Mouse (Mus musculus) gastrocnemius, postnatal 36 days (tissue): ENCODE measurements around the gene 1700001P01Rik. TPM values are rescaled to one million over a fixed set of nuclear protein-coding genes. Genes with fewer than 3 reads are reported as not detected.
"Not testable (repeated sequence)": the region's sequence is repeated elsewhere in the genome, so short reads cannot be mapped to it uniquely, and the experiment has no call there.

ENCODE experiments used
- DNase-seq, 2 experiments: peaks; one replicate each; pipeline ENCODE4 v3.0.0; 2022
- intact Hi-C: fragments of 180-260 bp; cut with DNase I; formaldehyde crosslinking; loops from one replicate; pipeline ENCODE4 v1.15.1; 2025
- total RNA-seq, 2 experiments: library from RNA; stranded (reverse); gene quantifications; 2 replicates each; pipeline ENCODE4 v1.2.3; 2021

1700001P01Rik gene
- total RNA-seq, 2 experiments from 2014 or later: not detected

- intact Hi-C loops: loop anchor here (2.0 to 5.0 kb wide), 3 partner anchors 40 to 191 kb away; no protein-coding TSS in a partner anchor
These were observed 21.8 kb upstream of the 1700001P01Rik start for GRCm38 (mm10) chr11:97797369-97798082.

GRCm38 (mm10) chr11:97796910-97797309 is 21.2 kb upstream of the 1700001P01Rik start:
- peak in 1 of 2 experiments; percentile 59 for DNase-seq
- intact Hi-C loops: loop anchor here (2.0 to 5.0 kb wide), 2 partner anchors 40 to 192 kb away; no protein-coding TSS in a partner anchor

More at GRCm38 (mm10) chr11:97797369-97798082, 21.8 kb upstream of the 1700001P01Rik start:
- peak in 1 of 2 experiments; percentile 40 for DNase-seq

DNA sequence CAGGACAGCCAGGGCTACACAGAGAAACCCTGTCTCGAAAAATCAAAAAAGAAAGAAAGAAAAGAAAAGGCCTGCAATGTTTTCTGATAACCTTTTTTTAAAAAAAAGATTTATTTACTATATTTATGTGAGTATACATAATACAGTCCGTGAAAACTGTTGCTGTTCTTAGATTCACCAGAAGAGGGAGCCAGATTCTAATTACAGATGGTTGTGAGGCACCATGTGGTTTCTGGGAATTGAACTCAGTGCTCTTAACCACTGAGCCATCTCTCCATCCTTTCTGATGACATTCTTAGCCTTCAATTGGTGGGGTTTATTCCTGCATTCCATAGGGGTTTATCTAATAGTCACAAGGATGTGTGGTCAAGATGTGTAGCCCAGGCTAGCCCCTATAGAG is 17.4 kb upstream of the 1700001P01Rik start:
- intact Hi-C loops: loop anchor here (2.0 to 5.0 kb wide), 2 partner anchors 34 to 92 kb away; partner anchors contain the start of gene Fbxo47

DNA sequence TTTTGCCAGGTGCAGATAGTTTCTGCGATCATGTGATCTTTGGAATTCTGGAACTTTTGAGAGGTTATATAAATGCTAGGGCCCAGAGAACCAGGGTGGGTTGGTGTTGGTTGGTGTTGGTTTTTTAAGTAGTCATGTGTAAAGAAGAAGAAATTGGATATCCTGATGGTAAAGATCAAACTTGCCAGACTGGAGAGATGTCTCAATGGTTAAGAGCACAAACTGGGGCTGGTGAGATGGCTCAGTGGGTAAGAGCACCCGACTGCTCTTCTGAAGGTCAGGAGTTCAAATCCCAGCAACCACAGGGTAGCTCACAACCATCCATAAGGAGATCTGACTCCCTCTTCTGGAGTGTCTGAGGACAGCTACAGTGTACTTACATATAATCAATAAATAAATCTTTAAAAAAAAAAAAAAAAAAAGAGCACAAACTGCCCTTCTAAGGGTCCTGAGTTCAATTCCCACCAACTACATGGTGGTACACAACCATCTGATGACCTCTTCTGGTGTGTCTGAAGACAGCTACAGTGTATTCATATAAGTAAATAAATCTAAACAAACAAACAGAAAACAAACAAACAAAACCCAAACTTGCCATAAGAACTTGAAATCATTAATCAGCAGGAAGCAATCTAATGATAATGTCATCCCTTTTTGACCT is 15.2 kb upstream of the 1700001P01Rik start:
- DNase-seq: not testable (repeated sequence)
- intact Hi-C loops: loop anchor here (5.0 kb wide), 1 partner anchor 36 kb away; no protein-coding TSS in a partner anchor

More for the DNA sequence above, 17.4 kb upstream of the 1700001P01Rik start:
- no peak for DNase-seq

DNA sequence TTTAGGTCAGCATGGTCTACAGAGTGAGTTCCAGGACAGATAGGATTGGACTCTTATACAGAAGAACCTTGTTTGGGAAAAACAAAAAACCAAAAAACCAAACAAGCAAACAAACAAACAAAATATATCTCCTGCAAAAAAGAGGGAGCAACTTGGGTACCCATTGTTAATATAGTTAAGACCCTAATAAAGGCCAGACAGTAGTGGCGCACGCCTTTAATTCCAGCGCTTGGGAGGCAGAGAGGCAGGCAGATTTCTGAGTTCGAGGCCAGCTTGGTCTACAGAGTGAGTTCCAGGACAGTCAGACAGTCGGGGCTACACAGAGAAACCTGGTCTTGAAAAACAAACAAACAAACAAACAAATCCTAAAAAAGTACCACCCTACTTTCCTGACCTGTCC is 14.0 kb upstream of the 1700001P01Rik start:
- no peak for DNase-seq
- intact Hi-C loops: loop anchor here (2.0 to 5.0 kb wide), 2 partner anchors 38 to 57 kb away; no protein-coding TSS in a partner anchor

- intact Hi-C loops: loop anchor here (2.0 kb wide), 1 partner anchor 59 kb away; no protein-coding TSS in a partner anchor
- DNase-seq: no peak
These were observed 12.2 kb upstream of the 1700001P01Rik start for GRCm38 (mm10) chr11:97787961-97788360.

DNA sequence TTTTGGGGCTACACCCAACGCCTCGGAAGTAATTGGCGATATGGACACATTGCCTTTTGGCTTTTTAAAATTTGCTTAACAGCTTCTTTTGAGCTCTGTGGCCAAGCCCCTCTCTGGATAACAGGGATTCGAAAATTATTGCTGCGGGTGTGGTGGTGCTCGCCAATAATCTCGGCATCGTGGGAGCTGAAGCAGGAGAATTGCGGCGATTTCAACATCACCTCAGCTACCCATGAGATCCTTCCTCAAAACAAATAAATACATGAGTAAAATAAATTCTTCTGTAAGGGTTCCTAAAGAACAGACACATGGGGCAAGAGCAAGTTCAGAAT is 6.8 kb upstream of the 1700001P01Rik start:
- no peak for DNase-seq
- intact Hi-C loops: no loop called here

- intact Hi-C loops: loop anchor here (2.0 kb wide), 1 partner anchor 15 kb away; the partner anchor contains the start of gene Cwc25
- DNase-seq: peak; percentile 98 to 99
These were observed 6.3 kb upstream of the 1700001P01Rik start, which contains the start of gene Rpl23 for GRCm38 (mm10) chr11:97781832-97782563. TSS of gene Rpl23 (minus strand) at chr11:97782437.

DNA sequence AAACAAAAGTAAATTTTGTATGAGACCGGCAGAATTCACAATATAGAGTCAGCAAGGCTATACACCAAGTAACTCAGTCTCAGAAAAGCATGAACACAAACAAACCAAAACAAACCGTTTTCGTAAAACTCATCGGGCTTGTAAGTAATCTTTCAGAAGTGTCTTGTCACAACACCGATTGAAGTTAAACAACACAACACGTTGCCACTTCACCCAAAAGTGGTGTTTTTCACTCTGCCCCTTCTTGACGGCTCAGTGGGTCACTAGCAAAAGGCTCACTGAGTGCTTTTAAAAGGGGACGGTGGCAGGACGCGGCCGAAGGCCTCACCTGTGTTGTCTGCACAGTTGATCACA is 5.7 kb upstream of the 1700001P01Rik start:
- intact Hi-C loops: loop anchor here (2.0 kb wide), 1 partner anchor 15 kb away; the partner anchor contains the start of gene Cwc25
- no peak for DNase-seq

GRCm38 (mm10) chr11:97779968-97780701 is 4.4 kb upstream of the 1700001P01Rik start:
- intact Hi-C loops: loop anchor here (2.0 kb wide), 1 partner anchor 13 kb away; the partner anchor contains the start of gene Cwc25
- DNase-seq: no peak

GRCm38 (mm10) chr11:97778918-97779317 is 3.2 kb upstream of the 1700001P01Rik start:
- DNase-seq: no peak
- intact Hi-C loops: no loop called here

DNA sequence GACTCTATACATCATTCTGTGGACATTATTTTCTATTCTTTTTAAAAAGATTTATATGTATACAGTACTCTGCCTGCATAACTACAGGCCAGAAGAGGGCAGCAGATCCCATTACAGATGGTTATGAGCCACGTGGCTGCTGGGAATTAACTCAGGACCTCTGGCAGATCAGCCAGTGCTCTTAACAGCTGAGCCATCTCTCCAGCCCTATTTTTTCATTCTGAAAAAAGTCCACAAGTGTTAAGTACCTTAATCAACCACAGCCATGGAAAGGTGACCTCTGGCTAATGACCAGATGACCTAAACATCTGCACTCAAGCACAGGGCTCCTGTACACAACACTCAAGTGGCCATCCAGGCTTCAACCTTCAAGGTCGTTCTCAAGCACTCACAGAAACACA is 1.4 kb upstream of the 1700001P01Rik start:
- intact Hi-C loops: no loop called here
- no peak for DNase-seq

GRCm38 (mm10) chr11:97776497-97777128 is 895 bp upstream of the 1700001P01Rik start:
- intact Hi-C loops: no loop called here

GRCm38 (mm10) chr11:97775186-97775585 is 532 bp downstream of the 1700001P01Rik start:
- intact Hi-C loops: no loop called here
- DNase-seq: no peak

More at GRCm38 (mm10) chr11:97776497-97777128, 895 bp upstream of the 1700001P01Rik start:
- DNase-seq: no peak

DNA sequence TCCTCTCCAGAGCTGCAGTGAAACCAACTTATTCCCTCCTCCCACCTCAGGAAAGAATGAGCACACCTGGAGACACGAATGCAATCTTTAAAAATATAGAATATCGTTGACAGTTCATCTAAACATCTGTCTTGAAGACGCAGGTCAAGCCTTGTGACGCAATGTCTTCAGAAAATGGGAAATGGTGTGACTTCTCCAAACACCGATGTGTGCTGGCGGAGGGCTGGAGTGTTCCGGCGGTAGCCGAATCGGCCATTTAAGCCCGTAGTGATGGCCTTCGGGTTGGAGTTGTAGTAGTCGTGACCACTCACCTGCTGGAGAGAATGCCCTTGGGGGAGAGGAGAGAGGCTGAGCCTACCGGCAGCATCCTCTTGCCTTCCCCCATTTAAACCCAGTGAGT is 4.3 kb downstream of the 1700001P01Rik start:
- DNase-seq: no peak
- intact Hi-C loops: no loop called here

- DNase-seq: no peak
- intact Hi-C loops: no loop called here
These were observed 6.0 kb downstream of the 1700001P01Rik start for GRCm38 (mm10) chr11:97769704-97770103.

DNA sequence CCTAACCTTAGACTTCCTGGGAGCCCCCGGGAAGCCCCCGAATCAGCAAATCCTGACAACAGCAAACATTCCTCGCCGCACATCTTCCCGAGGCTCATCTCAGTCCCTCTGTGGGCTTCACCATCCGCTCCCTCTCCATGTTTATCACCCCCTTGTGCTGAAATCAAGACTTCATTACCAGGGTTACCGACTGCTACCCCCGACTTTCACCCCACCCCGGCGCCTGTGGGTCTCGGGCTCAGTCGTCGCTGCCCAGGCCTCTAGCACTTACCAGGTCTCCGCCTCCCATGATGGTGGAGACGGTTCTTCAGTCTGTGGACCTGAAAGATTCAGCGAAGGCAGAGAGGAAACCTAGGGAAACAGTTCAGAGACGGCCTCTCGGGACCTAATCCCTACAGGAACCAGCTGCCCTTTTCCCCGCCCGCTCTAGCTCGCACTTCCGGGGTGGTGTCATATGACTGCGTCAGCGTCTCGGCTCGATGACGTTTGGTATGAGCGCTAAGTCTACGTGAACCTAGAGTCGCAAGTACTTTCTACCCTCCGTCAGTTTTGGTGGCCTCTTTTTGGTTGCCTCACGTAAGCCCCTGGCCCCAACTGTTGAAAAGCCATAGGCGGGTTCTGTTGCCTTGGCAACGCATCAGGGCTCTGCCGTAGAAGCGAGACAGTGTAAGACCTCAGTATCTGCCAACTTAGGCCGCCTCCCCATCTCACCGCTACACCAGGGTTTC is 9.4 kb downstream of the 1700001P01Rik start, which contains the start of gene Cwc25:
TSS of gene Cwc25 (minus strand) at position 403 of the 728 bp plus-strand sequence.
- intact Hi-C loops: loop anchor here (2.0 kb wide), 1 partner anchor 14 kb away; no protein-coding TSS in a partner anchor
- peak; percentile 88 to 93 for DNase-seq

- intact Hi-C loops: no loop called here
- no peak for DNase-seq
These were observed 14.1 kb downstream of the 1700001P01Rik start for GRCm38 (mm10) chr11:97761638-97762037.
